Mouse (Mus musculus): ENCODE data around the gene Kif1c. TPM values are rescaled to one million over a fixed set of nuclear protein-coding genes. Genes with fewer than 3 reads are reported as not detected.

The Kif1c gene
- polyA plus RNA-seq, 1 experiment from 2014 or later, result 3.0 TPM

- Histone ChIP-seq H3K27me3 (no peaks in the 10 kb centered on the region), H3K4me2 (replicated peaks) (peak within 1 kb of the TSS; percentile 97), H3K9me3 (no peaks in the 10 kb centered on the region), H3K4me1 (peaks cover 45% of the 10 kb centered on the region), H3K4me3 (peak within 1 kb of the TSS; percentile 99), H3K9ac (peak within 1 kb of the TSS; percentile 98), H3K36me3 (peaks cover 25% of the 10 kb centered on the region), H3K27ac (peak within 1 kb of the TSS; percentile 99)
- ATAC-seq (ENCODE audit: insufficient number of reproducible peaks, insufficient read depth, low FRiP score, low TSS enrichment), result no peak
- 14% methylated on average over 3 of the region's 3 CpGs for WGBS
Observed at GRCm38 (mm10) chr11:70656964-70657363, 43.4 kb upstream of the Kif1c start, which contains the start of gene Eno3. Eno3 (plus strand) TSS chr11:70657202.

GRCm38 (mm10) chr11:70657573-70657972, 42.8 kb upstream of the Kif1c start:
- Histone ChIP-seq H3K27ac (peak overlapping the region; percentile 99), H3K4me3 (no peak overlapping the region), H3K27me3 (no peaks in the 10 kb centered on the region), H3K36me3 (peaks cover 27% of the 10 kb centered on the region), H3K9ac (no peak overlapping the region), H3K4me1 (peaks cover 39% of the 10 kb centered on the region), H3K9me3 (no peaks in the 10 kb centered on the region), H3K4me2 (replicated peaks) (0 out of 2 replicates have a peak overlapping the region, but pooled peaks have one; percentile 9)
- WGBS, result 46% methylated on average over 6 of the region's 6 CpGs
- ATAC-seq (ENCODE audit: insufficient number of reproducible peaks, insufficient read depth, low FRiP score, low TSS enrichment), result no peak

- Histone ChIP-seq H3K4me1 (peaks cover 35% of the 10 kb centered on the region), H3K27ac (peak overlapping the region; percentile 99; the same call in 1 of the 2 replicates), H3K4me3 (no peak overlapping the region), H3K9ac (peak overlapping the region; percentile 11; the same call in 1 of the 2 replicates), H3K27me3 (no peaks in the 10 kb centered on the region), H3K36me3 (peaks cover 27% of the 10 kb centered on the region), H3K4me2 (replicated peaks) (no peak overlapping the region), H3K9me3 (no peaks in the 10 kb centered on the region)
- no peak for ATAC-seq (ENCODE audit: insufficient number of reproducible peaks, insufficient read depth, low FRiP score, low TSS enrichment)
- 47% methylated on average over 9 of the region's 9 CpGs for WGBS
Observed at GRCm38 (mm10) chr11:70657991-70658390, 42.4 kb upstream of the Kif1c start.

GRCm38 (mm10) chr11:70658521-70658920, 41.8 kb upstream of the Kif1c start:
- no peak overlapping the region for H3K4me3 ChIP-seq
- H3K9me3 ChIP-seq, result no peaks in the 10 kb centered on the region
- H3K36me3 ChIP-seq, result peaks cover 32% of the 10 kb centered on the region
- H3K9ac ChIP-seq, result no peak overlapping the region
- H3K4me2 ChIP-seq (replicated peaks), result no peak overlapping the region
- no peaks in the 10 kb centered on the region for H3K27me3 ChIP-seq
- WGBS, result 78% methylated on average over 5 of the region's 5 CpGs
- ATAC-seq (ENCODE audit: insufficient number of reproducible peaks, insufficient read depth, low FRiP score, low TSS enrichment), result no peak
- peaks cover 35% of the 10 kb centered on the region for H3K4me1 ChIP-seq
- H3K27ac ChIP-seq, result no peak overlapping the region

- peaks cover 35% of the 10 kb centered on the region for H3K4me1 ChIP-seq
- no peak overlapping the region for H3K27ac ChIP-seq
- H3K4me3 ChIP-seq, result no peak overlapping the region
- no peaks in the 10 kb centered on the region for H3K9me3 ChIP-seq
- H3K27me3 ChIP-seq, result no peaks in the 10 kb centered on the region
- H3K9ac ChIP-seq, result no peak overlapping the region
- WGBS, result 69% methylated on average over 8 of the region's 8 CpGs
- H3K4me2 ChIP-seq (replicated peaks), result no peak overlapping the region
- peaks cover 36% of the 10 kb centered on the region for H3K36me3 ChIP-seq
- no peak for ATAC-seq (ENCODE audit: insufficient number of reproducible peaks, insufficient read depth, low FRiP score, low TSS enrichment)
Observed at GRCm38 (mm10) chr11:70658942-70659341, 41.4 kb upstream of the Kif1c start.

GRCm38 (mm10) chr11:70660571-70660970, 39.8 kb upstream of the Kif1c start:
- no peak overlapping the region for H3K27ac ChIP-seq
- H3K9ac ChIP-seq, result no peak overlapping the region
- peaks cover 51% of the 10 kb centered on the region for H3K36me3 ChIP-seq
- 83% methylated on average over 8 of the region's 8 CpGs for WGBS
- ATAC-seq (ENCODE audit: insufficient number of reproducible peaks, insufficient read depth, low FRiP score, low TSS enrichment), result no peak
- H3K9me3 ChIP-seq, result no peaks in the 10 kb centered on the region
- no peak overlapping the region for H3K4me3 ChIP-seq
- no peaks in the 10 kb centered on the region for H3K27me3 ChIP-seq
- H3K4me1 ChIP-seq, result peaks cover 33% of the 10 kb centered on the region
- no peak overlapping the region for H3K4me2 ChIP-seq (replicated peaks)

GRCm38 (mm10) chr11:70663101-70663500, 37.2 kb upstream of the Kif1c start:
- H3K36me3 ChIP-seq, result peaks cover 61% of the 10 kb centered on the region
- no peak overlapping the region for H3K4me3 ChIP-seq
- ATAC-seq (ENCODE audit: insufficient number of reproducible peaks, insufficient read depth, low FRiP score, low TSS enrichment), result no peak
- H3K4me2 ChIP-seq (replicated peaks), result no peak overlapping the region
- no peaks in the 10 kb centered on the region for H3K27me3 ChIP-seq
- no peak overlapping the region for H3K9ac ChIP-seq
- H3K9me3 ChIP-seq, result no peaks in the 10 kb centered on the region
- peaks cover 24% of the 10 kb centered on the region for H3K4me1 ChIP-seq
- whole genome bisulfite sequencing, result 93% methylated on average over 8 of the region's 8 CpGs
- no peak overlapping the region for H3K27ac ChIP-seq

- Histone ChIP-seq H3K27ac (no peak overlapping the region), H3K4me1 (peaks cover 18% of the 10 kb centered on the region), H3K9me3 (no peaks in the 10 kb centered on the region), H3K27me3 (no peaks in the 10 kb centered on the region), H3K4me2 (replicated peaks) (no peak overlapping the region), H3K36me3 (peaks cover 61% of the 10 kb centered on the region), H3K9ac (no peak overlapping the region), H3K4me3 (no peak overlapping the region)
- no peak for ATAC-seq (ENCODE audit: insufficient number of reproducible peaks, insufficient read depth, low FRiP score, low TSS enrichment)
- 94% methylated on average over 6 of the region's 6 CpGs for WGBS
Observed at GRCm38 (mm10) chr11:70663957-70664356, 36.4 kb upstream of the Kif1c start.

GRCm38 (mm10) chr11:70664741-70665140, 35.6 kb upstream of the Kif1c start:
- Histone ChIP-seq H3K4me1 (peaks cover 16% of the 10 kb centered on the region), H3K4me3 (no peak overlapping the region), H3K4me2 (replicated peaks) (no peak overlapping the region), H3K27me3 (no peaks in the 10 kb centered on the region), H3K9ac (no peak overlapping the region), H3K27ac (no peak overlapping the region), H3K36me3 (peaks cover 61% of the 10 kb centered on the region), H3K9me3 (no peaks in the 10 kb centered on the region)
- ATAC-seq (ENCODE audit: insufficient number of reproducible peaks, insufficient read depth, low FRiP score, low TSS enrichment), result no peak
- WGBS, result 93% methylated on average over 9 of the region's 9 CpGs

- 95% methylated on average over 8 of the region's 8 CpGs for WGBS
- H3K4me1 ChIP-seq, result peaks cover 25% of the 10 kb centered on the region
- H3K9ac ChIP-seq, result no peak overlapping the region
- peaks cover 54% of the 10 kb centered on the region for H3K36me3 ChIP-seq
- H3K27ac ChIP-seq, result no peak overlapping the region
- no peak overlapping the region for H3K4me2 ChIP-seq (replicated peaks)
- no peaks in the 10 kb centered on the region for H3K9me3 ChIP-seq
- H3K4me3 ChIP-seq, result no peak overlapping the region
- H3K27me3 ChIP-seq, result no peaks in the 10 kb centered on the region
- no peak for ATAC-seq (ENCODE audit: insufficient number of reproducible peaks, insufficient read depth, low FRiP score, low TSS enrichment)
Observed at GRCm38 (mm10) chr11:70666687-70667086, 33.7 kb upstream of the Kif1c start.

- H3K4me3 ChIP-seq, result peak overlapping the region; percentile 52
- ATAC-seq (ENCODE audit: insufficient number of reproducible peaks, insufficient read depth, low FRiP score, low TSS enrichment), result no peak
- peak overlapping the region; percentile 67 for H3K9ac ChIP-seq
- H3K27ac ChIP-seq, result peak overlapping the region; percentile 95
- H3K4me2 ChIP-seq (replicated peaks), result peak overlapping the region; percentile 74
- H3K9me3 ChIP-seq, result no peaks in the 10 kb centered on the region
- H3K27me3 ChIP-seq, result no peaks in the 10 kb centered on the region
- H3K4me1 ChIP-seq, result peaks cover 25% of the 10 kb centered on the region
- WGBS, result 50% methylated on average over 14 of the region's 14 CpGs
- H3K36me3 ChIP-seq, result peaks cover 51% of the 10 kb centered on the region
Observed at GRCm38 (mm10) chr11:70667271-70668150, 32.8 kb upstream of the Kif1c start.

GRCm38 (mm10) chr11:70668335-70668770, 32.0 kb upstream of the Kif1c start:
- Histone ChIP-seq H3K4me2 (replicated peaks) (peak overlapping the region; percentile 74), H3K4me3 (peak overlapping the region; percentile 52), H3K27me3 (no peaks in the 10 kb centered on the region), H3K9ac (peak overlapping the region; percentile 67), H3K4me1 (peaks cover 25% of the 10 kb centered on the region), H3K36me3 (peaks cover 42% of the 10 kb centered on the region), H3K27ac (peak overlapping the region; percentile 95), H3K9me3 (no peaks in the 10 kb centered on the region)
- WGBS, result 2% methylated on average over 15 of the region's 15 CpGs
- ATAC-seq (ENCODE audit: insufficient number of reproducible peaks, insufficient read depth, low FRiP score, low TSS enrichment), result peak; percentile 42
